Mouse (Mus musculus) heart, postnatal 10 days (tissue): ENCODE data around the gene Unc5cl. TPM values are rescaled to one million over a fixed set of nuclear protein-coding genes. Genes with fewer than 3 reads are reported as not detected.

ENCODE experiments used
- DNase-seq, 2 experiments: peaks; one replicate each; pipeline ENCODE4 v3.0.0; 2021
- intact Hi-C: fragments of 180-260 bp; cut with DNase I; formaldehyde crosslinking; loops from one replicate; pipeline ENCODE4 v1.15.1; 2025
- total RNA-seq, 2 experiments: library from RNA; stranded (reverse); gene quantifications; 2 replicates each; pipeline ENCODE4 v1.2.3; 2021

The Unc5cl gene
- total RNA-seq, 2 experiments from 2014 or later = 0.72 TPM; not detected in 1

DNA sequence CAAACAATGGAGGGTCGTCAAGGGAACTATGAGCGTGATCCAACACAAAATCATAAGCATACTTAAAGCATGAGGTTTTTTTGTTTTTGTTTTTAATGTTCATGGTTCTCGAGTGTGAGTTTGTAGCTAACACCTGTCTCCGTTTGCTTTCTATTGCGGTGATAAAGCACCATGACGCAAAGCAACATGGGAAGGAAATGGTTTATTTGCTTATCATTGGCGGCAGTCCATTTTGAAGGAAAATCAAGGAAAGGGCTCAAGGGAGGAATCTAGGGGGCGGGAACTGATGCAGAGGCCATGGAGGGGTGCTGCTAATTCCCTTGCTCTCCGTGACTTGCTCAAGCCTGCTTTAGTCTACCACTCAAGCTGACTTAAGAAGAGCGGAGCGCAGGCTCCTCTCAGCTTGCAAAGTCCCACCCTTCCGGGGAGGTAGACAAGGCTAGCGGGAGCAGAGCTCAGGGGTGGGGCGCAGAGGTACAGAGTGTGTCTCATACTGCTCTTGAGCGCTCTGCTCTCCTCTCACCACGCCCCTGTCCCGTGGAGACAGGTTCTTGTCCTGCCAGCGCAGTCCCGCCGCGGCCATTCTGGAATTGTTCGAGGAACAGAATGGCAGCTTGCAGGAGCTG is 12.2 kb downstream of the Unc5cl start:
- peak in 1 of 2 experiments; percentile 7 for DNase-seq
- intact Hi-C loops = loop anchor here (1.0 to 2.0 kb wide), 2 partner anchors 50 to 135 kb away; no protein-coding TSS in a partner anchor

DNA sequence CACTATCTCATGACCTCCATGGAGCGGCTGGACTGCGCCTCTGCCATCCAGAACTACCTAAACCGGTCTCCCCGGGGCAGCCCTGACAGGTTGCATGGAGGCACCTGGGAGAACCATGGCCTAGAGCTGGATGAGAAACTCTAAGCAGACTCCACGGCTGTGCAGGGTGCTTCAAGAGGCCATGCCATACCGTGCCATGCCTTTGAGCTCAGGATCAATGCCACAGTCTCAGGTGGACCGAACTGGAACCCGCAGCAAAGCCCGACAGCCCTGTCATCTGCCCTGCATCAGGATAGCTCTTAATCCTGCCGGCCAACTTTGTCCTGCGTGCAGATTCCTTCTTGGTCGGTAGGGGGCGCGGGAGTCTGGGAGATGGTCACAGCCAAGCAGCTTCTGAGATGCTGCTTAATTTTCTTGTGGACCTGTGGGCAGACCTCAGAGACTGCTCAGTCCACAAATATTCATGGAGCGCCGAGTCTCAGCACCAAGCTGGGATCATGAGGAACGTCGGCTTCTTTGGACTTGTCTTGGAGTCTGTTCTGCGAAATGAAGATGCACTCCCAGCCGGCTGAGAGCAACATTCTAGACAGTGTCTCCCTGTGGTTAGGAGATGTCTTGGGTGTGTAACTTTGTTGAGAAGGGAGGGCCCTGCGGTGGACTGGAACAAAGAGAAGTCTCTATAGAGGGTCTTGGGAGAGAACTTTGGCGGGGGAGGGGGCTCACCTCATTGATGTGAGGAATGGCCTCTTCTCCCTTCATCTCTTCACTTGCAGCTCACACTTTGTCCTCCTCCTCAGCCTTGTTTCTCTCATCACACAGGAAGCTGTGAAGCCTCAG is 12.9 kb downstream of the Unc5cl start:
- intact Hi-C loops = loop anchor here (1.0 to 2.0 kb wide), 2 partner anchors 51 to 135 kb away; no protein-coding TSS in a partner anchor
- peak; percentile 88 to 94 for DNase-seq

DNA sequence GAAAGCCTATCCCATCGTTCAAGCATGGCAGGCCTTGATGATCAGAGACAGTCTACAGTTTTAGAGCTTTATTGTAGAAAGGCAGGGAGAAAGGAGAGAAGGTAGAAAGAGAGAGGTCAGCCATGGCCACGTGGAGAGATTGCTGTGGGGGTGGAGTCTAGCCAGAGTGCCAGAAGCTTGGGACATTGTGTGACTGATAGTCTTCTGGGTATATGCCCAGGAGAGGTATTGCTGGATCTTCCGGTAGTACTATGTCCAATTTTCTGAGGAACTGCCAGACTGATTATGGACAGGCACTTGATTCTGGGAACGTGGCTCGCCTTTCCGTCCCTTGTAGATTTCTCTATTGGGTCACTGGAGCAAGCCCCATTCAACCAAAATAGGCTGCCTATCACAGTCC is 19.6 kb downstream of the Unc5cl start:
- intact Hi-C loops = loop anchor here (10.0 kb wide), 1 partner anchor 921 kb away; no protein-coding TSS in a partner anchor
- DNase-seq = peak; percentile 33 to 54

DNA sequence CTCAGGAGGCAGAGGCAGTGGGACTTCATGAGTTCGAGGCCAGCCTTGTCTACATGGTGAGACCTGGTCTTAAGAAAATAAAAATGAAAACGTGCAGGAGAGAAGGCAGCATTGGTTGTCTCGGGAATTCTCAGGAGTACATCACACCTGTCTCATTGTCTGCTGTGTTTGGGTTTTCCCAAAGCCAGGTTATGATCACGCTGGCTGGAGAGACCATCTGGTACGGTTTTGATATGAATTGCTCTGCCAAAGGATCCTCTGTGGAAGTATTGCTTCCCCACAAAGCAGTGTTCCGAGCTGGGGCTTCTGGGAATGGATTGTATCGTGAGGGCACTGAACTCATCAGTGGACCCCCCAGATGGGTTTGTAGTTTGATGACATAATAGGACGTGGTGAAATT is 20.7 kb downstream of the Unc5cl start:
- no peak for DNase-seq
- intact Hi-C loops = loop anchor here (10.0 kb wide), 1 partner anchor 919 kb away; no protein-coding TSS in a partner anchor

DNA sequence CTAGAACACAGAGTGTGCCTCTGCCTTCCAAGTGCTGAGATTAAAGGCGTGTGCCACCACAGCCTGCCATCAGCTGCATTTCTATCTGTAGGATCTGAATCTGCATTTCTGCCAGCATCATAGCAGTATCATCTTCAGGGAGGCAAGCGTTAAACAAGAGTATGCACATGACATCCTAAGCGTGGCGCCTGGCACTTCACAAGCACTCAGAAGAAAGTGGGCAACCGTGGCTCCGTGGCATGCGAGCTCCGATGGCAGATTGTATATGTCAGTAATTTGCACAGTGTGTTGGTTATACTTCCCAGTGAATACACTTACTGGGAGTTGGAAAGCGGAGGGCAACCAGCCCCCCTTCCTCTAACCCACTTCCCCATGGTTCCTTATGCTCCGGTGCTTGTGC is 25.3 kb downstream of the Unc5cl start:
- intact Hi-C loops = loop anchor here (10.0 kb wide), 1 partner anchor 915 kb away; no protein-coding TSS in a partner anchor
- DNase-seq = no peak

DNA sequence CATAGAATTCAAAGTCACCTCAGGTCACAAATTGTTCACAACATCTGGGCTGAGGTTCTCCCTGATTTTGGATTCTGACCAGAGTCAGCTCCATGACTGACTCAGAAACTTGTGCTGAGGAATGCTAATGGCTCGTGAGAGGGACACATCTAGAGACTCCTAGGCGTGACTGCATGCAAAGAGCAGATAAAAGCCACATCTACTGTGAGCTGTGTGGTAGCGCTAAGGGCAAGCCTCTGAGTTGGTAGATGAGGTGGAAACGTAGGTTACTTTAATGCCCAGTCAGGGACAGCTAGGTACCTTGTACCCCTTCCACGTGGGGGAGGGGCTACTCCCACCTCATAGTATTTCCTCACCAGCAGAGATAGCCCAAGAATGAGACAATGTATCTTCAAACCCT is 29.1 kb downstream of the Unc5cl start:
- DNase-seq = no peak
- intact Hi-C loops = no loop called here

DNA sequence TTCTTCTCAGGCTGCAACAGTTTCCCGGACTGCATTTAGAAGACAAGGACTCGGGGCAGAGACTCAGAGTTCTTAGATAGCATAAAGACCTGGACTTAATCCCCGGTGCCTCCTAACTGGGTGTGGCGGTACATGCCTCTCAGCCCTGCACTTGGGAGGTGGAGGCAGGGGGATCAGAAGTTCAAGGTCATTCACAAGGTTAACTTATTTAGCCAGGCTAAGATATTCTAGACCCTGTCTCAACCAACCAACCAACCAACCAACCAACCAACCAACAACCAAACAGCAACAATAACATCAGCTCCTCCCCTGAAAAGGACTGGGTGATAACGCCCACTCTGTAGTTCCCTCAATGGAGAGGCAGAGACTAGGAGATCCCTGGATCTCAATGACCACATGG is 29.5 kb downstream of the Unc5cl start:
- no peak for DNase-seq
- intact Hi-C loops = no loop called here

DNA sequence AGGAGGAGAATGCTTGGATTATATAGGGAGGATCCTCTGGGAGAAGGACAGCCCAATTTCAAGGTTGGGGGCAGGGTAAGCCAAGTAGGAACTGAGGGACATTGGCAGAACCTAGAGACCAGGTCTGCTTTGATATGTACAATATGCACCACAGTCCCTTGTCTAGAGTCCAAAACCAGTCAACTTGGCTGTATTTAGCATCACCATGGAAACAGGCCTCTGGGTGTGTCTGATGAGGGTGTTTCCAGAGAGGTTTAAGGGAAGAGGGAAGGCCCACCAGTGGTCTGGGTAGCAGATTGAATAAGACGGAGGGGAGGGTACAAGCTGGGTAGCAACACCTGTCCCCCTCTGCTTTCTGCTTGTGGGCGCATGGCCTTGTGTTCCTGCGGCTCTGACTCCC is 34.8 kb downstream of the Unc5cl start:
- DNase-seq = no peak
- intact Hi-C loops = no loop called here

DNA sequence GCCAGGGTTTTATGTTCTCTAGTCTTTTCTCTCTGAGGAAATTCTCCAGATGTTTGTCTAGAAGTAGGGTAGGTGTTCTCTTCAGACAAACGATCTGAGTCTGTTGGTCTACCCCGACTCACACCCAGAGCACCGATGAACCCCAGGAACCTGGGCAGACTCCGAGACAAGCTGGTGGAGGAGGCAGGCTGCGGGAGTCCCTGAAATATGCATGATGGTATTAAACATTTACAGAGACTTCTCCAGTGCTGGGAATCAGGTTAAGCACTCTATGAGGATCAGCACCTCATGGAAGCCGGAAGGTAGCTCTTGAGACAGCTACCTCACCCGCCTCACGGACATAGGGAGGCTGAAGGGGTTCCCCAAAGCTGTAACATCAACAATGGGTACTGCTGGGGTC is 37.9 kb downstream of the Unc5cl start:
- DNase-seq = no peak
- intact Hi-C loops = no loop called here

DNA sequence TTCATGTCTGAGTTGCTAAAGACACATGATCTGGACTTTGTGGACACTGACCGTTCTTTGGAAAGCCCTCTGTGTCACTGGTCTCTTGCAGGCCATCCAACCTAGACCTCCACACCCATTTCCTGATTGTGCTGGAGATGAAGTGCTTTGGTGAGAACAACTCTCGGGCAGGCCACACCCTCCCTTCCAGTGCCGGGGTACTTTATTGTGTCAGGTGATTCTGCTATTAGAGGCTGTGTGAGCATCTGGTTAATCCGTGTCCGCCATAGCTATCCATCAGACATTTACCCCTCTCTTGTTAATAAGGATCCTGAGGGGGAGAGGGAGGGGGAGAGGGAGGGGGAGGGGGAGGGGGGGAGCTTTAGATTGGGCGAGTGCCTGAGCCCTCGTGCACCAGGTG is 38.9 kb downstream of the Unc5cl start:
- intact Hi-C loops = no loop called here
- DNase-seq = no peak

DNA sequence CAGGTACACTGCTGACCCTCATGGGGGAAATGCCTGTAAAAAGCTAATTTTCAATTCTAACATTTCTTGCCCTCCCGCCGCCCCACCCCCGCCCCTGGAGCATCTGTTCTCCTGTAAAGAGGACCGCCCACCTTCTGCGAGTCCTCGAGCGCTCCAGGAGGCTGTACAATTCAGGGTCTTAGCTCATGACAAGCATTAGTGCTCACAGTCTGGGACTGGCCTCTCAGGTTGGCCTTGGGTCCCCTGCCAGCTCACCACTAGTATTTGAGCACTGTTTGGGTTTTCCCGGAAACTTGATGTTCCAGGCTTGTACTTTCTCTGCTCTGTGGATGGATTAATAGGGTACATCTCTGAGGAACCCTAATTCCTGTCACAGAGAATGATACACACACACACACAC is 39.3 kb downstream of the Unc5cl start:
- intact Hi-C loops = no loop called here
- DNase-seq = no peak

DNA sequence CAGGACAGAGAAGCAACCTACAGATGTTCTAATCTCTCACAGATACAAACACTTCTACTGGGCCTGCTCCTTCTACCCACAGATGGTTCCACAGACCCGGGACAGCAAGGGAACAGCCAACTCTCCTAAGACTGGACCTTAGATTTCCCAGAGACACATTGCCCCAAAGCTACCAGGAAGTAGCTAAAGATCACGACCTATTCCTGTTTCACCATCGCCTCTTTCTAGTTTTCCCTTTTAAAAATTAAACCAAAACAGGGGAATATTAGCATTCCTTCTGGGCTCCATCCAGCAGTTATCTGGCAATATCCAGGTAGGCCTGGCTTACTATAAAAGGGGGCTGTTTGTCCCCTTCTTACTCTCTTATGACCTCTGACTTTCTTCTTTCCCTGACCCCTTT is 43.3 kb downstream of the Unc5cl start:
- intact Hi-C loops = no loop called here
- no peak for DNase-seq

DNA sequence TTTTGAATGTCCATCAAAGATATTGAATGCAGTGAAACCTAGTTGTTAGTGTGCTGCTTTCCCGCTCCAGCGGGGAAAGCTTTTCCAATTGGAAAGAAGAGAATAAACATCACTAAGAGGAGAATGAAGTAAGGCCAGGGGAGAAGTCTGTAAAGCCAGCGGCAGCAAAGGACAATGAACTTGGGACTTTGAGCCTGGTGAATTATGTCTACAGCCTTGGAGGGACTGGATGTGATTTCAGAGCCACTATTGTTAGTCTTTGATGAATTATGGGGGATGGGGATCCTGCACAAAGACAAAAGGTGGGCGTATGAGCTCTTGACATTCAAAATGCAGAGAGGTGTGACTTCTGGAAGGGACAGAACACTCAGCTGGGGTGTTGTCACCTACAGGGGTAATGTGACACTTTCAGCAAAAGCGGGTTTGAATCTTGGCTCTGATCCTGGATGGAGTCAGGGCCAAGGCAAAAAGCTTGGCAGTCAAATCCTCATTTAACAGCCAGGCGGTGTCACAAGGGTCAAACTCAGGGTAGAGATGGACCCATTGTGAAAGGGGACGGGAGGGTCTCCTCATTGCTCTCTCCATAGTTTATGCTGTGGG is 46.2 kb downstream of the Unc5cl start:
- intact Hi-C loops = no loop called here
- peak; percentile 69 to 79 for DNase-seq

DNA sequence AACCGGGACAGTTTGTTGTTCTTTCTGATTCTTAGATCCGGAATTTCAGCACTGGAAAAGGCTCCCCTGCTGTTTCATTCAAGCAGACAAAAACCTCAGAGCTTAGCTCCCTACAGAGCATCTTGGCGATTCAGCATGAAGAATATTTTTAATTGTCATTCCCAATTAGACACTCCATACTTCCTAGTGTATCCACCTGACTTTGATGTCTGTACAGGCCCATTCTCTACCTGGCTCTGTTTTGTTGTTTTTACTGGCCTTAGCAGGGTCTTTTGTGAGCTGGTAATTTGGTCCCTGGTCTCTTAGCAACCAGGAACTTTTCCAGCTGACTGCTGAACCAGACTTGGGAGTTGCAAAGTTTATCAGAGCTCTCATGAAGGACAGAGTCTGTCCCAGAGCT is 50.3 kb downstream of the Unc5cl start:
- DNase-seq = peak; percentile 10 to 12
- intact Hi-C loops = no loop called here

DNA sequence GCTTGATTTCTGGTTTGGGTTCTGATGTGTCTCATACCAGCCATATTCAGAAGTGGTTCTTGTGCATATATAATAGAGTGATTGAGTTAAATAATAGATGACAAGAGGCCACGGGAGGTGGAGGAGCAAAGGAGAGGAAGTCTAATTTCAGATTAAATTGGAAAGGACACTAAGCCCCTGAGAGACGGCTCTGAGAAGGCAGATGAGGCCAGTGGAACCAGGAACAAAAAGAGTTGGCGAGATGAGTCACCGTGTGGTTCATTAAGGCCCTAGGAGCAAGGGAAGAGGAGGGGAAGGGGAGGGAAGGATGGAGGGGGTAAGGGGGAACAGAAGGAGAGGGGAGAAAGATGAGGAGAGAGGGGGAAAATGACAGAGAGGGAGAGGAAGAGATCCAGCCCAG is 52.3 kb downstream of the Unc5cl start:
- no peak for DNase-seq
- intact Hi-C loops = no loop called here

DNA sequence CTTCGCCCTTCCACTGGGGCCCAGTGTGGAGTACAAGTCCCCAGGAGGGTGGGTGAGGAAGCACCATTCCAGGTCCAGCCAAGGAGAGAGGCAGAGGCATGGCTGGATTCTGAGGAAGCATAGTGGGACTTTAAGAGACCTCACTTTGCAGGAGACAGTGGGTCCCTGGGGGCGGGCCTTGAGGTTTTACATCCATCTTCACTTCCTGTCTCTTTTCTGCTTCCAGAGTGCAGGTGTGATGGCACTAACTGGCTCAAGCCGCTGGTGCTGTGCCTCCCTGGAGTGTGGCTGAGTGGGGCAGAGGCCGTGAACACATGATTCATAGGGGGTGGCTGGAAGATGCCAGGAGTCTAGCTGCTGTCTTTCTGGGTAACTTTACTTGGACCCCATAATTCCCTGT is 54.9 kb downstream of the Unc5cl start:
- DNase-seq = no peak

DNA sequence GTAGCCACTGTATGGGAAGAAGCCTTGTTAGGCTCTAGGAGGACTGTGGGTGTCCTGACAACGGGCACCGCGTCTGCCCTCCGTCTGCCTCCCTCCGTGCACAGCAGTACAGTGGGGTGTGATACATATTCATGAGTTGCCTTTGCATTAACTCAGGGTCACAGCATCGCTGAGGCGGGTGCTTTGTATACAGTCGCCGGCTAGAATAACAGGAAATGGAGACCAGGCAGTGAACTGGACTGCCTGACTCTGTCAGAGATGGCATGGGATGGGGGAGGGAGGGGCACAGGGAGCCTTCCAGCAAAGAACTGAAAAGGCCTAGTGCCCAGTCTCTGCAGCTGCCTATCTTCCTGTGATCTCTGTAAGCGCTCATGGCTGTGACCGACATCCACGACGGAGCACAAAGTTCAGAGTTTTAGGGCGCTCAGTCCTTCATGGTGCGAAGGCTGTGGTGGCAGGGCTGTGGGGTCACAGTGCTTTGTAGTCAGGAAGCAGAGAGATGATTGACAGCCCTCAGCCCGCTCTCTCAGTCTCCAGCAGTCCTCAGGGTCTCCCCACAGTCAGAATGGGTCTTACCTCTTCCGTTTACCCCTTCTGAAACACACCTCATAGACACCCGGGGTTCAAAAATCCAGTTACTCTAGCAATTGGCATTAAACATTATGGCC is 58.0 kb downstream of the Unc5cl start:
- intact Hi-C loops = no loop called here
- no peak for DNase-seq

More for the DNA sequence above, 54.9 kb downstream of the Unc5cl start:
- intact Hi-C loops = no loop called here

DNA sequence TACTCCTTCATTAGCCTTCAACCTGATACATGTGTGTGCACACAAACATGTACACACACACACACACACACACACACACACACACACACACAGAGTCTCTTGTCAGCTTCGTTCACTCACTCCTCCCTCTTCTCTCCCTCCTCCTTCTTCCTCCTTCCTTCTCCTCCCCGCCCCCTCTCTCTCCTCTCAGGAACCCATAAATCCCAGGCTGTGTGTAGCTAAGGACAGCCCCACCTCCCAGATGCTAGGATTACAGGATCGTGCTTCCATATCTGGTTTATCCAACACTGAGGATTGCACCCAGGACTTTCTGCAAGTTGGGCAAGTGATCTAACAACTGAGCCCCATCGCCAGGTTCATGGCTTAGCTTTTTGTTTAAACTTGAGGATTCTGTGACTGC is 59.9 kb downstream of the Unc5cl start:
- intact Hi-C loops = no loop called here
- DNase-seq = no peak

DNA sequence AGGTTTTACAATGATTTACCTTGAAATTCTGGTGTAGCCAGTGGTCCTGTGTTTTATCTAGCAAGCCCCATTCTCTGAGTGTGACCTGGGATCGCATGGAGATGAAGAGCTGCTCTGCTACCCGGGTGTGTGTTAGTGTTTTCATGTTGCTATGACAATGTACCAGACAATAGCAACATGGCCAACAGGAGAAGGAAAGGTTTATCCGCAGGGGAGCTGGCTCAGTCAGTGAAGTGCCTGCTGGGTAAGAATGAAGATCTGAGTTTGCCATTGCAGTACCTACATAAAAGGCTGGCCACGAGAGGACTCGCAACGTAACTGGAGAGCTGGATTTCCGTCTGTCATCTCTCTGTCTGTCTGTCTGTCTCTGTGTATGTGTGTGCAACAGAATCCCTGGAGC is 64.3 kb downstream of the Unc5cl start:
- intact Hi-C loops = no loop called here

DNA sequence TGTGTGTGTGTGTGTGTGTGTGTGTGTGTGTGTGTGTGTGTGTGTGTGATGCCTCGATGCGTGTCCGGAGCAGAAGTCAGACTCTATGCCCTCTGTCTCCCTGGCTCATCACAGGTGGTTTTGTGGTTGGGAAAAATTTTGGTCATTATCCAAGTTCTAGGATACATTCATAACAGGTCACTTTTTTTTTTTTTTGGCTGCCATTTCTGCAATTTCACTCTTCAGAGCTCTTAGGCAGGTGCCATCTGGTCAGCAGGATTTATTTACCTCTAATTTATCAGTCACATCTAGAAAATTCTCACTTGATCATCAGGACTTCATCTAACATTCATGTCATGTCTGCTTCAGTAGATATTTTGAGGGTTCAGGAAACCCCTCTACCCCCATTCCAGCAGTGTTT is 65.7 kb downstream of the Unc5cl start:
- intact Hi-C loops = no loop called here
- no peak for DNase-seq

More for the DNA sequence above, 64.3 kb downstream of the Unc5cl start:
- DNase-seq = no peak

DNA sequence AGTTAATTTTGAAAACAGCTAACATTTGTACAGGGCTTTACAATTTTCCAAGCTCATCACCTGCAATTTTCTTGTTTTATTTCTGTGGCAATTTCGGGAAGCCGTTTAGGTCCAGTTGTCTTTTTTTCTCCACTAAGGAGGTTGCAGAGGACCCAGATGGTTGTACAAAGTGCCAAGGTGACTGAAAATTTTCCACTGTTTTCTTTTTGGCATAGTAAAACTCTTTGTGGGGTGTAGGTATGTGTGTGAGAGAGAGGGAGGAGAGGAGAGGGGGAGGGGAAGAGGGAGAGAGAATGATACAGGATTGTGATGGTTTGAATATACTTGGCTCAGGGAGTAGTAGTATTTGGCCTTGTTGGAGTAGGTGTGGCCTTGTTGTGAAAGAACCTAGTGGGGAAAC is 68.4 kb downstream of the Unc5cl start:
- intact Hi-C loops = no loop called here
- no peak for DNase-seq
